Mouse (Mus musculus) liver, embryonic 15.5 days (tissue): ENCODE measurements around the gene Cfap65. TPM values are rescaled to one million over a fixed set of nuclear protein-coding genes. Genes with fewer than 3 reads are reported as not detected.

ENCODE experiments used
- ATAC-seq: fragments of 200-750 bp; cut with Nextera tagmentation; 2 replicates; pipeline ENCODE4 v1.8.0; 2017; ENCODE audit warnings: moderate number of reproducible peaks, mild to moderate bottlenecking, moderate library complexity; ENCODE audit not compliant: insufficient read depth
- H3K27ac ChIP-seq: fragments of 300-500 bp; sonication (generic); replicated peaks from 2 replicates; pipeline ENCODE4 v1.5.1; 2015; ENCODE audit warnings: mild to moderate bottlenecking, inconsistent platforms
- H3K27me3 ChIP-seq: fragments of 300-500 bp; sonication (generic); 2 replicates; pipeline ENCODE4 v1.6.1; 2015; ENCODE audit warnings: mild to moderate bottlenecking, inconsistent platforms
- H3K36me3 ChIP-seq: fragments of 300-500 bp; sonication (generic); replicated peaks from 2 replicates; pipeline ENCODE4 v1.6.1; 2015; ENCODE audit warnings: moderate library complexity, mild to moderate bottlenecking, inconsistent platforms
- H3K4me1 ChIP-seq: fragments of 300-500 bp; sonication (generic); replicated peaks from 2 replicates; pipeline ENCODE4 v1.6.1; 2015; ENCODE audit warnings: inconsistent platforms
- H3K4me2 ChIP-seq: fragments of 300-500 bp; sonication (generic); 2 replicates; pipeline ENCODE4 v1.6.1; 2015; ENCODE audit warnings: moderate library complexity, mild to moderate bottlenecking, inconsistent platforms
- H3K4me3 ChIP-seq: fragments of 300-500 bp; sonication (generic); replicated peaks from 2 replicates; pipeline ENCODE4 v1.5.1; 2015; ENCODE audit warnings: mild to moderate bottlenecking, inconsistent platforms
- H3K9ac ChIP-seq: fragments of 300-500 bp; sonication (generic); 2 replicates; pipeline ENCODE4 v1.6.1; 2015; ENCODE audit warnings: moderate library complexity, mild to moderate bottlenecking, inconsistent platforms
- H3K9me3 ChIP-seq: fragments of 300-500 bp; sonication (generic); replicated peaks from 2 replicates; pipeline ENCODE4 v1.6.1; 2016; ENCODE audit warnings: inconsistent platforms
- WGBS: fragments of 180-500 bp; shearing (Covaris S2); methylation state at CpG from one replicate; pipeline ENCODE4 v1.1.7; 2015; ENCODE audit warnings: mixed read lengths; ENCODE audit not compliant: insufficient replicate concordance; 5-methylcytosine and 5-hydroxymethylcytosine counted together
- polyA plus RNA-seq: library from polyadenylated mRNA; unstranded; fragments of >200 nt; fragmentation: Nextera tagmentation; extraction: Ambion mirVana; gene quantifications from 2 replicates; pipeline ENCODE4 v1.2.1, GENCODE M21; 2015

Gene Cfap65
- polyA plus RNA-seq, 1 experiment from 2014 or later = not detected

GRCm38 (mm10) chr1:74894966-74895365 is 40.4 kb downstream of the Cfap65 start:
- Histone ChIP-seq H3K36me3 (no peaks in the 10 kb centered on the region), H3K27ac (no peak overlapping the region), H3K9ac (no peak overlapping the region), H3K4me2 (no peak overlapping the region), H3K27me3 (peaks cover 96% of the 10 kb centered on the region), H3K4me1 (no peaks in the 10 kb centered on the region), H3K4me3 (no peak overlapping the region), H3K9me3 (no peaks in the 10 kb centered on the region)
- WGBS = 9% methylated on average over 4 of the region's 4 CpGs
- no peak for ATAC-seq

GRCm38 (mm10) chr1:74893134-74893855 is 42.1 kb downstream of the Cfap65 start, which contains the start of gene Cryba2:
Gene Cryba2 (minus strand): TSS chr1:74893143.
- Histone ChIP-seq H3K36me3 (no peaks in the 10 kb centered on the region), H3K4me2 (no peak within 1 kb of the TSS), H3K9me3 (no peaks in the 10 kb centered on the region), H3K27me3 (peaks cover 93% of the 10 kb centered on the region), H3K27ac (no peak within 1 kb of the TSS), H3K4me3 (no peak within 1 kb of the TSS), H3K9ac (no peak within 1 kb of the TSS), H3K4me1 (no peaks in the 10 kb centered on the region)
- ATAC-seq = no peak
- WGBS = 7% methylated on average over 25 of the region's 25 CpGs

- Histone ChIP-seq H3K27me3 (peaks cover 92% of the 10 kb centered on the region), H3K36me3 (no peaks in the 10 kb centered on the region), H3K4me1 (no peaks in the 10 kb centered on the region), H3K4me3 (no peak overlapping the region), H3K27ac (no peak overlapping the region), H3K9me3 (no peaks in the 10 kb centered on the region), H3K9ac (no peak overlapping the region), H3K4me2 (no peak overlapping the region)
- ATAC-seq = no peak
- 3% methylated on average over 39 of the region's 39 CpGs for WGBS
Measured at GRCm38 (mm10) chr1:74892351-74893133, 42.9 kb downstream of the Cfap65 start.

GRCm38 (mm10) chr1:74891513-74891912 is 43.9 kb downstream of the Cfap65 start:
- Histone ChIP-seq H3K9me3 (no peaks in the 10 kb centered on the region), H3K4me2 (no peak overlapping the region), H3K4me1 (no peaks in the 10 kb centered on the region), H3K27ac (no peak overlapping the region), H3K27me3 (peaks cover 93% of the 10 kb centered on the region), H3K36me3 (no peaks in the 10 kb centered on the region), H3K4me3 (no peak overlapping the region), H3K9ac (no peak overlapping the region)
- WGBS = 0% methylated on average over 5 of the region's 8 CpGs
- no peak for ATAC-seq

- no peak for ATAC-seq
- no peak within 1 kb of the TSS for H3K27ac ChIP-seq
- H3K4me1 ChIP-seq = 0 out of 2 replicates have a peak, but pooled peaks cover 3% of the 10 kb centered on the region
- no peak within 1 kb of the TSS for H3K9ac ChIP-seq
- H3K36me3 ChIP-seq = no peaks in the 10 kb centered on the region
- H3K4me3 ChIP-seq = no peak within 1 kb of the TSS
- H3K27me3 ChIP-seq = peaks cover 95% of the 10 kb centered on the region
- no peaks in the 10 kb centered on the region for H3K9me3 ChIP-seq
- peak within 1 kb of the TSS; percentile 15 for H3K4me2 ChIP-seq
- 1% methylated on average over 43 of the region's 43 CpGs for WGBS
Measured at GRCm38 (mm10) chr1:74885369-74886042, 49.9 kb downstream of the Cfap65 start, which contains the start of gene Fev. Gene Fev (minus strand): TSS chr1:74885419.

- Histone ChIP-seq H3K9ac (no peak overlapping the region), H3K4me2 (peak overlapping the region; percentile 15), H3K27ac (no peak overlapping the region), H3K4me3 (no peak overlapping the region), H3K4me1 (0 out of 2 replicates have a peak, but pooled peaks cover 3% of the 10 kb centered on the region), H3K9me3 (no peaks in the 10 kb centered on the region), H3K27me3 (peaks cover 92% of the 10 kb centered on the region), H3K36me3 (no peaks in the 10 kb centered on the region)
- WGBS = under 1% methylated on average over 57 of the region's 57 CpGs
- ATAC-seq = no peak
Measured at GRCm38 (mm10) chr1:74884196-74885141, 50.9 kb downstream of the Cfap65 start.

GRCm38 (mm10) chr1:74883441-74883840 is 52.0 kb downstream of the Cfap65 start:
- Histone ChIP-seq H3K9me3 (no peaks in the 10 kb centered on the region), H3K36me3 (no peaks in the 10 kb centered on the region), H3K27ac (no peak overlapping the region), H3K27me3 (peaks cover 95% of the 10 kb centered on the region), H3K9ac (no peak overlapping the region), H3K4me2 (no peak overlapping the region), H3K4me1 (0 out of 2 replicates have a peak, but pooled peaks cover 3% of the 10 kb centered on the region), H3K4me3 (no peak overlapping the region)
- WGBS = 7% methylated on average over 5 of the region's 5 CpGs
- no peak for ATAC-seq

GRCm38 (mm10) chr1:74882828-74883227 is 52.6 kb downstream of the Cfap65 start:
- Histone ChIP-seq H3K4me3 (no peak overlapping the region), H3K9me3 (no peaks in the 10 kb centered on the region), H3K36me3 (no peaks in the 10 kb centered on the region), H3K9ac (no peak overlapping the region), H3K27ac (no peak overlapping the region), H3K4me1 (0 out of 2 replicates have a peak, but pooled peaks cover 3% of the 10 kb centered on the region), H3K4me2 (no peak overlapping the region), H3K27me3 (peaks cover 96% of the 10 kb centered on the region)
- ATAC-seq = no peak
- 2% methylated on average over 8 of the region's 8 CpGs for WGBS

GRCm38 (mm10) chr1:74882055-74882734 is 53.2 kb downstream of the Cfap65 start:
- Histone ChIP-seq H3K27me3 (peaks cover 94% of the 10 kb centered on the region), H3K9ac (no peak overlapping the region)

More at GRCm38 (mm10) chr1:74882055-74882734, 53.2 kb downstream of the Cfap65 start:
- Histone ChIP-seq H3K4me3 (peak overlapping the region; percentile 21), H3K4me1 (0 out of 2 replicates have a peak, but pooled peaks cover 3% of the 10 kb centered on the region), H3K27ac (no peak overlapping the region), H3K36me3 (no peaks in the 10 kb centered on the region), H3K9me3 (no peaks in the 10 kb centered on the region), H3K4me2 (peak overlapping the region; percentile 46)
- ATAC-seq = no peak
- WGBS = 2% methylated on average over 74 of the region's 74 CpGs
